Mouse (Mus musculus) forebrain, embryonic 13.5 days (tissue): ENCODE results near the gene Pde12. TPM values are rescaled to one million over a fixed set of nuclear protein-coding genes. Genes with fewer than 3 reads are reported as not detected.

Experiments used
- ATAC-seq: fragments of 200-750 bp; cut with Nextera tagmentation; 2 replicates; pipeline ENCODE4 v1.8.0; 2017
- H3K27ac ChIP-seq: fragments of 300-500 bp; sonication (generic); 2 replicates; pipeline ENCODE4 v1.5.1; 2015; ENCODE audit warnings: inconsistent platforms, mild to moderate bottlenecking, moderate library complexity
- H3K27me3 ChIP-seq: fragments of 300-500 bp; sonication (generic); 2 replicates; pipeline ENCODE4 v1.6.1; 2015; ENCODE audit warnings: mild to moderate bottlenecking, inconsistent platforms
- H3K36me3 ChIP-seq: fragments of 300-500 bp; sonication (generic); 2 replicates; pipeline ENCODE4 v1.6.1; 2015; ENCODE audit warnings: mild to moderate bottlenecking, inconsistent platforms; ENCODE audit not compliant: poor library complexity, severe bottlenecking
- H3K4me1 ChIP-seq: fragments of 300-500 bp; sonication (generic); 2 replicates; pipeline ENCODE4 v1.6.1; 2015; ENCODE audit warnings: inconsistent platforms
- H3K4me2 ChIP-seq: fragments of 300-500 bp; sonication (generic); 2 replicates; pipeline ENCODE4 v1.6.1; 2015; ENCODE audit warnings: inconsistent platforms, mild to moderate bottlenecking, moderate library complexity
- H3K4me3 ChIP-seq: fragments of 300-500 bp; sonication (generic); 2 replicates; pipeline ENCODE4 v1.5.1; 2015; ENCODE audit warnings: mild to moderate bottlenecking, inconsistent platforms
- H3K9ac ChIP-seq: fragments of 300-500 bp; sonication (generic); 2 replicates; pipeline ENCODE4 v1.6.1; 2015; ENCODE audit warnings: mild to moderate bottlenecking, inconsistent platforms
- H3K9me3 ChIP-seq: fragments of 300-500 bp; sonication (generic); replicated peaks from 2 replicates; pipeline ENCODE4 v1.6.1; 2016; ENCODE audit warnings: inconsistent platforms
- WGBS: fragments of 180-500 bp; shearing (Covaris S2); methylation state at CpG from one replicate; pipeline ENCODE4 v1.1.7; 2015; 5-methylcytosine and 5-hydroxymethylcytosine counted together
- microRNA-seq: library from miRNA; unstranded; fragments of <30 nt; microRNA quantifications from one replicate; pipeline ENCODE4, GENCODE M21; 2016
- polyA plus RNA-seq: library from polyadenylated mRNA; unstranded; fragments of >200 nt; fragmentation: Nextera tagmentation; extraction: Ambion mirVana; gene quantifications from 2 replicates; pipeline ENCODE4 v1.2.1, GENCODE M21; 2015

The Pde12 gene
- polyA plus RNA-seq, 1 experiment from 2014 or later: 11.3 TPM

- peak overlapping the region; percentile 95 for H3K4me3 ChIP-seq
- H3K4me1 ChIP-seq: peaks cover 36% of the 10 kb centered on the region
- H3K36me3 ChIP-seq: no peaks in the 10 kb centered on the region
- no peaks in the 10 kb centered on the region for H3K27me3 ChIP-seq
- no peak for ATAC-seq
- H3K4me2 ChIP-seq: peak overlapping the region; percentile 78
- H3K9ac ChIP-seq: peak overlapping the region; percentile 91
- no peaks in the 10 kb centered on the region for H3K9me3 ChIP-seq
- WGBS: 2% methylated on average over 11 of the region's 11 CpGs
- 0 out of 2 replicates have a peak overlapping the region, but pooled peaks have one; percentile 3 for H3K27ac ChIP-seq
Measured at GRCm38 (mm10) chr14:26639251-26639650, 30.4 kb downstream of the Pde12 start.

- Histone ChIP-seq H3K4me1 (peaks cover 35% of the 10 kb centered on the region), H3K9ac (peak overlapping the region; percentile 91), H3K4me3 (peak overlapping the region; percentile 95), H3K4me2 (peak overlapping the region; percentile 78), H3K9me3 (no peaks in the 10 kb centered on the region), H3K27ac (peak overlapping the region; percentile 96), H3K27me3 (no peaks in the 10 kb centered on the region), H3K36me3 (no peaks in the 10 kb centered on the region)
- under 1% methylated on average over 16 of the region's 16 CpGs for WGBS
- peak; percentile 17 for ATAC-seq
Measured at GRCm38 (mm10) chr14:26638708-26639084, 31.0 kb downstream of the Pde12 start.

- under 1% methylated on average over 83 of the region's 83 CpGs for WGBS
- peaks cover 33% of the 10 kb centered on the region for H3K4me1 ChIP-seq
- peak; percentile 99 for ATAC-seq
Measured at GRCm38 (mm10) chr14:26637851-26638707, 31.6 kb downstream of the Pde12 start, which contains the start of gene Arf4. Arf4 (plus strand) TSS chr14:26638074.

GRCm38 (mm10) chr14:26637025-26637850 lies 32.4 kb downstream of the Pde12 start:
- Histone ChIP-seq H3K36me3 (peaks cover 7% of the 10 kb centered on the region), H3K27ac (peak overlapping the region; percentile 96), H3K9me3 (no peaks in the 10 kb centered on the region), H3K9ac (peak overlapping the region; percentile 55), H3K4me1 (peaks cover 31% of the 10 kb centered on the region), H3K4me2 (peak overlapping the region; percentile 78), H3K4me3 (peak overlapping the region; percentile 95), H3K27me3 (no peaks in the 10 kb centered on the region)
- ATAC-seq: peak; percentile 25
- WGBS: 31% methylated on average over 17 of the region's 17 CpGs

More at GRCm38 (mm10) chr14:26637851-26638707, 31.6 kb downstream of the Pde12 start, which contains the start of gene Arf4:
- Histone ChIP-seq H3K9ac (peak within 1 kb of the TSS; percentile 91), H3K4me2 (peak within 1 kb of the TSS; percentile 78), H3K36me3 (no peaks in the 10 kb centered on the region), H3K4me3 (peak within 1 kb of the TSS; percentile 95), H3K9me3 (no peaks in the 10 kb centered on the region), H3K27ac (peak within 1 kb of the TSS; percentile 96), H3K27me3 (no peaks in the 10 kb centered on the region)

GRCm38 (mm10) chr14:26626605-26627140 lies 43.0 kb downstream of the Pde12 start:
- H3K9ac ChIP-seq: no peak overlapping the region

GRCm38 (mm10) chr14:26625301-26625700 lies 44.4 kb downstream of the Pde12 start:
- Histone ChIP-seq H3K9me3 (no peaks in the 10 kb centered on the region), H3K4me3 (no peak overlapping the region), H3K27ac (no peak overlapping the region), H3K4me1 (no peaks in the 10 kb centered on the region), H3K27me3 (no peaks in the 10 kb centered on the region), H3K36me3 (peaks cover 92% of the 10 kb centered on the region), H3K4me2 (no peak overlapping the region), H3K9ac (no peak overlapping the region)
- WGBS: 90% methylated on average over 4 of the region's 4 CpGs
- ATAC-seq: no peak

More at GRCm38 (mm10) chr14:26626605-26627140, 43.0 kb downstream of the Pde12 start:
- H3K4me1 ChIP-seq: no peaks in the 10 kb centered on the region
- peaks cover 86% of the 10 kb centered on the region for H3K36me3 ChIP-seq
- 95% methylated on average over 5 of the region's 5 CpGs for WGBS
- H3K27ac ChIP-seq: no peak overlapping the region
- H3K4me3 ChIP-seq: no peak overlapping the region
- H3K9me3 ChIP-seq: no peaks in the 10 kb centered on the region
- H3K27me3 ChIP-seq: no peaks in the 10 kb centered on the region
- H3K4me2 ChIP-seq: no peak overlapping the region
- no peak for ATAC-seq

- Histone ChIP-seq H3K36me3 (peaks cover 68% of the 10 kb centered on the region), H3K4me3 (no peak overlapping the region), H3K27me3 (no peaks in the 10 kb centered on the region), H3K9me3 (no peaks in the 10 kb centered on the region), H3K4me2 (no peak overlapping the region), H3K27ac (no peak overlapping the region), H3K9ac (no peak overlapping the region), H3K4me1 (no peaks in the 10 kb centered on the region)
- 93% methylated on average over 4 of the region's 4 CpGs for WGBS
- no peak for ATAC-seq
Measured at GRCm38 (mm10) chr14:26610689-26611088, 59.0 kb downstream of the Pde12 start.

Small RNAs within 50 kb of the gene (microRNA-seq; reads per million reads assigned to microRNA genes)
- gene Mir7672: not detected

Other genes with a start within 250 kb of the Pde12 start
- gene Slmap, start 135.0 kb downstream of the Pde12 start, polyA plus RNA-seq: 12.1 and 12.7 TPM in 2 replicates
- gene Dennd6a, start 96.0 kb downstream of the Pde12 start, polyA plus RNA-seq: 26.9 and 27.0 TPM in 2 replicates
- gene Arf4, start 31.8 kb downstream of the Pde12 start, polyA plus RNA-seq: 634 and 654 TPM in 2 replicates
- gene Dnah12, start 23.4 kb upstream of the Pde12 start, polyA plus RNA-seq: 0.04 and 0.05 TPM in 2 replicates
- gene Asb14, start 224.7 kb upstream of the Pde12 start, polyA plus RNA-seq: 0.11 TPM in 1 of 2 replicates, not detected in the other